Mouse (Mus musculus) E14TG2a.4 (cell line): ENCODE results near the gene Rpgr.

Experiments used
- CTCF ChIP-seq: conservative IDR thresholded peaks from 2 replicates; pipeline ENCODE4 v1.5.1; 2014; ENCODE audit warnings: low read length
- NANOG ChIP-seq: IDR thresholded peaks from 2 replicates; pipeline ENCODE4 v1.6.1; 2014; ENCODE audit warnings: borderline replicate concordance, low read length, mixed read lengths
- POU5F1 ChIP-seq: IDR thresholded peaks from 2 replicates; pipeline ENCODE4 v1.6.1; 2014; ENCODE audit warnings: low read length, borderline replicate concordance

DNA sequence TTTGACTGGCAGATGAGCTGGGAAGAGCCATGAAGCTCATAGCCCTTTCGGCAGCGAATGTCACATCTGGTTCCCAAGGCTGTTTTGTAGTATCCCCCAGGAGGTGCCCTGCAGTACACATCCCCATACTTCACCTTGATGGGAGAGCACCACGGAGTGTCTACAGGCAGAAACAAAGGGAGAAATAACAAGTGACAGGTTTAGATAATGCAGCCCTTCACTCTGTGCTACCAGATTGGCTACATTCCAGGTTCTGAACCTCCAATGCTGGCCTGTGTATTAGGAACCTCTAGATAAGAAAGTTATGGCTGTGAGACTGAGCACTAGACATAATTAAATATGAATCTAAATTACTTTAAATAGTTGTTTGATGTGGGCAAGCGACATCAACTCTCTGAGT lies 147.3 kb downstream of the Rpgr start:
- TF ChIP-seq CTCF: no peak
- no peak for TF ChIP-seq NANOG
- TF ChIP-seq POU5F1: no peak
